Mouse (Mus musculus) kidney, embryonic 14.5 days (tissue): ENCODE measurements around the gene Rbm6. TPM values are rescaled to one million over a fixed set of nuclear protein-coding genes. Genes with fewer than 3 reads are reported as not detected.

Experiments used
- ATAC-seq: fragments of 200-750 bp; cut with Nextera tagmentation; 2 replicates; pipeline ENCODE4 v1.8.0; 2017; ENCODE audit warnings: moderate number of reproducible peaks, mild to moderate bottlenecking, moderate TSS enrichment, moderate library complexity; ENCODE audit not compliant: low FRiP score, low TSS enrichment
- H3K27ac ChIP-seq: fragments of 300-500 bp; sonication (generic); 2 replicates; pipeline ENCODE4 v1.5.1; 2014; ENCODE audit warnings: low read depth, mild to moderate bottlenecking, low read length, moderate library complexity, mixed read lengths
- H3K27me3 ChIP-seq: fragments of 300-500 bp; sonication (generic); 2 replicates; pipeline ENCODE4 v1.6.1; 2014; ENCODE audit warnings: mild to moderate bottlenecking, low read length; ENCODE audit not compliant: control insufficient read depth, insufficient read depth
- H3K36me3 ChIP-seq: fragments of 300-500 bp; sonication (generic); 2 replicates; pipeline ENCODE4 v1.6.1; 2014; ENCODE audit warnings: low read length, mixed read lengths; ENCODE audit not compliant: control insufficient read depth, insufficient read depth
- H3K4me1 ChIP-seq: fragments of 300-500 bp; sonication (generic); 2 replicates; pipeline ENCODE4 v1.6.1; 2014; ENCODE audit warnings: low read length, mixed read lengths; ENCODE audit not compliant: control insufficient read depth, insufficient read depth
- H3K4me2 ChIP-seq: fragments of 300-500 bp; sonication (generic); replicated peaks from 2 replicates; pipeline ENCODE4 v1.6.1; 2014; ENCODE audit warnings: low read depth, mild to moderate bottlenecking, low read length
- H3K4me3 ChIP-seq: fragments of 300-500 bp; sonication (generic); 2 replicates; pipeline ENCODE4 v1.5.1; 2014; ENCODE audit warnings: mild to moderate bottlenecking, low read length
- H3K9ac ChIP-seq: fragments of 300-500 bp; sonication (generic); 2 replicates; pipeline ENCODE4 v1.6.1; 2014; ENCODE audit warnings: low read depth, mild to moderate bottlenecking, low read length, moderate library complexity
- H3K9me3 ChIP-seq: fragments of 300-500 bp; sonication (generic); 2 replicates; pipeline ENCODE4 v1.6.1; 2016; ENCODE audit warnings: low read length; ENCODE audit not compliant: control insufficient read depth
- WGBS: fragments of 180-500 bp; shearing (Covaris S2); extraction: QIAGEN DNeasy Blood & Tissue Kit; methylation state at CpG from one replicate; pipeline ENCODE4 v1.1.7; 2014; 5-methylcytosine and 5-hydroxymethylcytosine counted together
- polyA plus RNA-seq: library from polyadenylated mRNA; unstranded; fragments of >200 nt; fragmentation: Nextera tagmentation; extraction: Ambion mirVana; gene quantifications from 2 replicates; pipeline ENCODE4 v1.2.1, GENCODE M21; 2014

Rbm6 gene
- polyA plus RNA-seq, 1 experiment from 2014 or later, result 75.1 TPM

GRCm38 (mm10) chr9:107906967-107907800 is 34.1 kb upstream of the Rbm6 start:
- H3K27me3 ChIP-seq, result no peaks in the 10 kb centered on the region; the same call in 1 of the 2 replicates
- 44% methylated on average over 31 of the region's 31 CpGs for WGBS
- H3K27ac ChIP-seq, result no peak overlapping the region
- no peaks in the 10 kb centered on the region for H3K9me3 ChIP-seq
- H3K4me2 ChIP-seq, result peak overlapping the region; percentile 81
- no peak for ATAC-seq
- H3K4me3 ChIP-seq, result peak overlapping the region; percentile 41
- no peaks in the 10 kb centered on the region for H3K36me3 ChIP-seq
- peaks cover 34% of the 10 kb centered on the region for H3K4me1 ChIP-seq
- peak overlapping the region; percentile 58 for H3K9ac ChIP-seq

- 10% methylated on average over 19 of the region's 19 CpGs for WGBS
- no peaks in the 10 kb centered on the region for H3K9me3 ChIP-seq
Measured at GRCm38 (mm10) chr9:107906252-107906966, 33.4 kb upstream of the Rbm6 start, which contains the start of gene Mst1r. Gene Mst1r, plus strand, starts transcription at chr9:107906873.

GRCm38 (mm10) chr9:107904726-107905125 is 31.7 kb upstream of the Rbm6 start:
- Histone ChIP-seq H3K4me1 (peaks cover 43% of the 10 kb centered on the region), H3K4me2 (no peak overlapping the region), H3K4me3 (no peak overlapping the region), H3K27ac (no peak overlapping the region), H3K27me3 (peaks cover 10% of the 10 kb centered on the region), H3K9me3 (no peaks in the 10 kb centered on the region), H3K9ac (no peak overlapping the region), H3K36me3 (no peaks in the 10 kb centered on the region)
- ATAC-seq, result no peak; the same call in 1 of the 2 replicates
- 7% methylated on average over 4 of the region's 4 CpGs for WGBS

More at GRCm38 (mm10) chr9:107906252-107906966, 33.4 kb upstream of the Rbm6 start, which contains the start of gene Mst1r:
- no peaks in the 10 kb centered on the region for H3K36me3 ChIP-seq
- peak within 1 kb of the TSS; percentile 58 for H3K9ac ChIP-seq
- H3K4me2 ChIP-seq, result peak within 1 kb of the TSS; percentile 81
- peaks cover under 1% of the 10 kb centered on the region for H3K27me3 ChIP-seq
- peak; percentile 84 for ATAC-seq
- peaks cover 36% of the 10 kb centered on the region for H3K4me1 ChIP-seq
- peak within 1 kb of the TSS; percentile 41 for H3K4me3 ChIP-seq
- H3K27ac ChIP-seq, result peak within 1 kb of the TSS; percentile 31

DNA sequence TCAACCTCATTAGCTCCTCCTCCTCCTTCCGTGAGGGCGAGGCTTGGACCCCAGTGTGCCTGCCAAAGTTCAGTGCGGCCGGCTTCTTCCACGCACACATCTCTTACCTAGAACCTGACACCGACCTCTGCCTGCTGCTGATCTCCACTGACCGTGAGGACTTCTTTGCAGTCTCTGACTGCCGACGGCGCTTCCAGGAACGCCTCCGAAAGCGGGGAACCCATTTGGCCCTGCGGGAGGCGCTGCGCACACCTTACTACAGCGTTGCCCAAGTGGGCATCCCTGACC is 28.5 kb upstream of the Rbm6 start:
- ATAC-seq, result no peak; the same call in 1 of the 2 replicates
- H3K27me3 ChIP-seq, result peaks cover 11% of the 10 kb centered on the region

GRCm38 (mm10) chr9:107900840-107901626 is 28.0 kb upstream of the Rbm6 start:
- Histone ChIP-seq H3K27me3 (peaks cover 11% of the 10 kb centered on the region), H3K9me3 (no peaks in the 10 kb centered on the region), H3K27ac (no peak overlapping the region), H3K4me3 (peak overlapping the region; percentile 37), H3K9ac (peak overlapping the region; percentile 48; the same call in 1 of the 2 replicates), H3K4me1 (peaks cover 16% of the 10 kb centered on the region), H3K36me3 (no peaks in the 10 kb centered on the region), H3K4me2 (peak overlapping the region; percentile 79)
- WGBS, result 3% methylated on average over 44 of the region's 44 CpGs
- ATAC-seq, result peak; percentile 60

More for the DNA sequence above, 28.5 kb upstream of the Rbm6 start:
- Histone ChIP-seq H3K27ac (no peak overlapping the region), H3K9ac (no peak overlapping the region), H3K4me3 (peak overlapping the region; percentile 37), H3K4me2 (peak overlapping the region; percentile 79), H3K36me3 (no peaks in the 10 kb centered on the region), H3K4me1 (peaks cover 22% of the 10 kb centered on the region), H3K9me3 (no peaks in the 10 kb centered on the region)
- 15% methylated on average over 17 of the region's 17 CpGs for WGBS

DNA sequence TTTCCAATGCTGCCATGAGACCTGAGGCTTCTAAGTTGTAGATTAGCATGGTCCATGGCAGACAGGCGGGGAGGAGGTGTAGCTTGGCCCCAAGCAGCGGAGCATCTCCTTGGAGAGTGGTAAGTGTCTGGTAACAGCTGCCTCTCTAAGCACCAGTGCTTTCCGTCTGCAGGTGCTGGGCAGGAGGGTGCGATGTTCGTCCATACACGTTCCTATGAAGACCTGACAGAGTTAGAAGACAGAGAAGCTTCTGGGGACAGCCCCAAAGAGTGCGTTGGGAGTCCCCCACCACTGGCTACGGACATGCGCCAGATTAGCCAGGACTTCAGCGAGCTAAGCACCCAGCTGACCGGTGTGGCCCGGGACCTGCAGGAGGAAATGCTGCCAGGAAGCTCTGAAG is 26.8 kb upstream of the Rbm6 start:
- Histone ChIP-seq H3K36me3 (no peaks in the 10 kb centered on the region), H3K9ac (no peak overlapping the region), H3K4me1 (peaks cover 9% of the 10 kb centered on the region; the same call in 1 of the 2 replicates), H3K4me2 (no peak overlapping the region), H3K27ac (no peak overlapping the region), H3K27me3 (peaks cover 11% of the 10 kb centered on the region), H3K9me3 (no peaks in the 10 kb centered on the region), H3K4me3 (no peak overlapping the region)
- 68% methylated on average over 12 of the region's 12 CpGs for WGBS
- ATAC-seq, result no peak

DNA sequence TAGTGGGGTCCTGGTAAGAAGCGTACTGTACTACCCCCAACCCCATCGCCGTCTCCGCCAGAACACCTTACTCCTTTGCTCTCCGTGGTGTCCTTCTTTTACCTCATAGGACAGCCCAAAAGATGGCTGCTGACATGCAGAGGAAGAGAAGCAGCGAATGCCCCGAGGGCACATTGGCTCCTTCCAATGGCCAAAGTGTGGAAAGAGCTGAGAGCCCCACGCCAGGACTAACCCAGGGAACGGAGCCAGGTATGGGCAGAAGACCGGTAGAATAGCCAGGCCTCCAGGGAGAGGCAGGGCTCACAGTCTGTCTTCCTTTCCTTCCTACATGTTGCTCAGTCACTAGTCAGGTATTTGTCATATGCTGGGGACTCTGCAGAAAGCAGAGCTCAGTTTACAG is 25.5 kb upstream of the Rbm6 start:
- peaks cover 9% of the 10 kb centered on the region; the same call in 1 of the 2 replicates for H3K4me1 ChIP-seq
- H3K4me3 ChIP-seq, result no peak overlapping the region
- H3K27me3 ChIP-seq, result peaks cover 11% of the 10 kb centered on the region
- no peaks in the 10 kb centered on the region for H3K36me3 ChIP-seq
- no peak overlapping the region for H3K9ac ChIP-seq
- H3K9me3 ChIP-seq, result no peaks in the 10 kb centered on the region
- H3K4me2 ChIP-seq, result no peak overlapping the region
- H3K27ac ChIP-seq, result no peak overlapping the region
- no peak for ATAC-seq
- 87% methylated on average over 10 of the region's 10 CpGs for WGBS

GRCm38 (mm10) chr9:107891023-107891422 is 18.0 kb upstream of the Rbm6 start:
- 94% methylated on average over 1 of the region's 1 CpGs for WGBS
- no peak for ATAC-seq
- no peak overlapping the region for H3K4me2 ChIP-seq

More at GRCm38 (mm10) chr9:107891023-107891422, 18.0 kb upstream of the Rbm6 start:
- Histone ChIP-seq H3K27ac (no peak overlapping the region), H3K36me3 (no peaks in the 10 kb centered on the region), H3K4me3 (no peak overlapping the region), H3K9me3 (no peaks in the 10 kb centered on the region), H3K27me3 (peaks cover 4% of the 10 kb centered on the region; the same call in 1 of the 2 replicates), H3K4me1 (peaks cover 6% of the 10 kb centered on the region), H3K9ac (no peak overlapping the region)
